Mouse (Mus musculus) bone marrow macrophage, adult 2 months (primary cell): ENCODE measurements around the gene Rassf1.

Experiments used
- CTCF ChIP-seq: IDR thresholded peaks from 2 replicates; pipeline ENCODE4 v1.5.1; 2012; ENCODE audit warnings: low read depth, mild to moderate bottlenecking, low read length, moderate library complexity
- POLR2A ChIP-seq: IDR thresholded peaks from 2 replicates; pipeline ENCODE4 v1.6.1; 2012; ENCODE audit warnings: mild to moderate bottlenecking, low read depth, low read length, borderline replicate concordance

GRCm38 (mm10) chr9:107563029-107563581 is 11.8 kb downstream of the Rassf1 start, which contains the start of gene Tusc2:
- TF ChIP-seq POLR2A: no peak
- no peak for TF ChIP-seq CTCF
